Mouse (Mus musculus) kidney, embryonic 15.5 days (tissue): ENCODE results near the gene Creb3l1. TPM values are rescaled to one million over a fixed set of nuclear protein-coding genes. Genes with fewer than 3 reads are reported as not detected.
A peak's percentile ranks its signal among the peaks of the same experiment; 100 is the strongest.

Experiments used
- ATAC-seq: fragments of 200-750 bp; cut with Nextera tagmentation; replicated peaks from 2 replicates; pipeline ENCODE4 v1.8.0; 2017; ENCODE audit warnings: moderate TSS enrichment; ENCODE audit not compliant: low FRiP score
- H3K27ac ChIP-seq: fragments of 300-500 bp; sonication (generic); 2 replicates; pipeline ENCODE4 v1.5.1; 2015; ENCODE audit warnings: mild to moderate bottlenecking, inconsistent platforms
- H3K27me3 ChIP-seq: fragments of 300-500 bp; sonication (generic); 2 replicates; pipeline ENCODE4 v1.6.1; 2015; ENCODE audit warnings: inconsistent platforms
- H3K36me3 ChIP-seq: fragments of 300-500 bp; sonication (generic); 2 replicates; pipeline ENCODE4 v1.6.1; 2015; ENCODE audit warnings: inconsistent platforms
- H3K4me1 ChIP-seq: fragments of 300-500 bp; sonication (generic); 2 replicates; pipeline ENCODE4 v1.6.1; 2015; ENCODE audit warnings: inconsistent platforms
- H3K4me2 ChIP-seq: fragments of 300-500 bp; sonication (generic); 2 replicates; pipeline ENCODE4 v1.6.1; 2015; ENCODE audit warnings: moderate library complexity, mild to moderate bottlenecking, inconsistent platforms
- H3K4me3 ChIP-seq: fragments of 300-500 bp; sonication (generic); replicated peaks from 2 replicates; pipeline ENCODE4 v1.5.1; 2015; ENCODE audit warnings: mild to moderate bottlenecking, inconsistent platforms
- H3K9ac ChIP-seq: fragments of 300-500 bp; sonication (generic); 2 replicates; pipeline ENCODE4 v1.6.1; 2015; ENCODE audit warnings: mild to moderate bottlenecking, inconsistent platforms
- H3K9me3 ChIP-seq: fragments of 300-500 bp; sonication (generic); replicated peaks from 2 replicates; pipeline ENCODE4 v1.6.1; 2016; ENCODE audit warnings: inconsistent platforms
- WGBS: fragments of 180-500 bp; shearing (Covaris S2); methylation state at CpG from one replicate; pipeline ENCODE4 v1.1.7; 2015; ENCODE audit warnings: mixed read lengths; 5-methylcytosine and 5-hydroxymethylcytosine counted together
- polyA plus RNA-seq: library from polyadenylated mRNA; unstranded; fragments of >200 nt; fragmentation: Nextera tagmentation; extraction: Ambion mirVana; gene quantifications from 2 replicates; pipeline ENCODE4 v1.2.1, GENCODE M21; 2015

The Creb3l1 gene
- polyA plus RNA-seq, 1 experiment from 2014 or later, result 14.9 TPM

DNA sequence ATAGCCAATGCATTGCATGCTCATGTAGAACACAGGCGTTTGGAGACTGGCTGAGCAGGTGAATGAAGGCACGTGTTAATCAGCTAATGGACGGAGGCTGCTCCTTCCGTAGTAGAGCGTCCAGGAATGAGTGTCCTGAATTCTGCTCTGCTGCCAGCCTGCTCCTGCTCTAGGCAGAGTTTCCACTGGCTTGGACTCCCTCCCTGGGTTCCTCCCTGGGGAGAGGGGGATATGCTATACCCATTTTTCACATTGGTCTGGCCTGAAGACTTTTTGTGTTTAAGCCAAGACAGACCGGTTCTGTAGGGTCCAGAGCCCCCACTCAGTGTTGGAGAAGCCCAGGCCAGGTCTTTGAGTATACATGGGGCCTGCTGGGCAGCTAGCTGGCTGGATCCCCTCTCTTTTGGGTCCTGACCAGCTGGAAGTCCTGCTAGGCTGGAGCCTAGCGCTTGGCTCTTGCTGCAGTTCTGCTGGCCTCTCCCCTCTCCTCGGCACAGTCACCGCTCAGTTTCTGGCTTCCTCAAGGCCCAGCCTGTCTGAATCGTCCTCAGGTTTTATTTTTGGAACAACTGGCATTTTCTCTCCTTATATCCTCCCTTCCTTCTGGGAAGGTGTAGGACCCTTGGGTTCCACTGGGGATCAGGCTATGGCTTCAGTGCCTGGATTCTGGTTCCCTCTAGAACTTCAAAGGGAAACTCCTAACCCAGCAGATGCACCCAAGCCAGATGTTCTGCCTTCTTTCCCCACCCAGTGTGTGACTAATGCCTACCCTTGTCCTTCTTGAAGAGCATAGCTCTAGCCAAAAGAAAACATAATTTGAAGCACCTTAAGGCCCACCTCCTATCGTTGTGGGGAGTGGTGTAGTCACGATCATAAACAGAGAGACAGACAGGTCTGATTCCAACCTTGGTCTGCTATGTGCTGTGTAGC, 12.6 kb downstream of the Creb3l1 start:
- ATAC-seq, result no peak
- peak overlapping the region; percentile 80 for H3K27ac ChIP-seq
- H3K9ac ChIP-seq, result no peak overlapping the region
- peaks cover 67% of the 10 kb centered on the region for H3K4me1 ChIP-seq
- 0 out of 2 replicates have a peak, but pooled peaks cover 2% of the 10 kb centered on the region for H3K27me3 ChIP-seq
- 76% methylated on average over 12 of the region's 12 CpGs for WGBS
- no peaks in the 10 kb centered on the region for H3K9me3 ChIP-seq
- no peaks in the 10 kb centered on the region for H3K36me3 ChIP-seq
- H3K4me2 ChIP-seq, result no peak overlapping the region
- H3K4me3 ChIP-seq, result no peak overlapping the region

GRCm38 (mm10) chr2:92008623-92009404, 15.5 kb downstream of the Creb3l1 start:
- peak overlapping the region; percentile 56 for H3K4me3 ChIP-seq
- H3K27me3 ChIP-seq, result 0 out of 2 replicates have a peak, but pooled peaks cover 2% of the 10 kb centered on the region
- H3K36me3 ChIP-seq, result no peaks in the 10 kb centered on the region
- H3K4me1 ChIP-seq, result peaks cover 55% of the 10 kb centered on the region
- peak overlapping the region; percentile 93 for H3K4me2 ChIP-seq
- WGBS, result under 1% methylated on average over 20 of the region's 20 CpGs
- H3K9ac ChIP-seq, result peak overlapping the region; percentile 60
- H3K27ac ChIP-seq, result peak overlapping the region; percentile 94
- no peaks in the 10 kb centered on the region for H3K9me3 ChIP-seq
- ATAC-seq, result peak; percentile 9; the same call in 1 of the 2 replicates

DNA sequence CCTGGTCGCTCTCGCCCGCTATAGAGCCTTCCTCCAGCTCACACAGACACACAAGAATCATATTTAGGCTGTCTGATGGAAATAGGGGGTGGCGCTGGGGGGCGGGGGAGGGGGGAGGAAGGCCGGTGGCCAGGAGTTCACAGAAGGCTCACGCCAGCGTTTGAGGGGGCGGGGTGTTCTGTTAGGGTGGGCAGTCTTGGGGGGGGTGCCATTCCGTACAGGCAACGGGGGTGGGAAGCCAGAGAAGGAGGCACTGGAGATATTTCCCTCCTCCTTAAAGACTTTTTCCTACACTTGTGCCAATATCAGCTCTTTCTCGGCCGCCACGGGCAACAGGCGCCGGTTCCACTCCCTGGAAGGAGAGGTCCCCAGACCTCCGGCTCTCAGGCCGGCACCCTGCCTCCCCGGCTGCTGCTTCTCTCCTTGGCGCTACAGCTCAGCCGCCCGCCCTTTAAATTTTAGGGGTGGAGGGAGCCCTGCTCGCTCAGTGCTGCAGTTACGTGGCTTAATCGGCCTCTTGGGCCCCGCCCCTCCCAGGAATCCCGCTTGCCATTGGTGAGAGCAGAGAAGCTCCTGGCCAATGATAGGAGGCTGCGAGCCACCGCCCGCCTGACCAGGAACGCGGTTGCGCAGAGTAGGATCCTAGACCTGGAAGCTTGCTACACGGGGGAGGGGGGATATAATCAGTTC, 16.2 kb downstream of the Creb3l1 start:
- H3K9me3 ChIP-seq, result no peaks in the 10 kb centered on the region
- peak overlapping the region; percentile 93 for H3K4me2 ChIP-seq
- ATAC-seq, result peak; percentile 96
- H3K4me3 ChIP-seq, result peak overlapping the region; percentile 56
- under 1% methylated on average over 34 of the region's 34 CpGs for WGBS
- H3K27ac ChIP-seq, result peak overlapping the region; percentile 94
- peak overlapping the region; percentile 60 for H3K9ac ChIP-seq
- H3K4me1 ChIP-seq, result peaks cover 48% of the 10 kb centered on the region
- no peaks in the 10 kb centered on the region for H3K36me3 ChIP-seq
- H3K27me3 ChIP-seq, result 0 out of 2 replicates have a peak, but pooled peaks cover 2% of the 10 kb centered on the region

DNA sequence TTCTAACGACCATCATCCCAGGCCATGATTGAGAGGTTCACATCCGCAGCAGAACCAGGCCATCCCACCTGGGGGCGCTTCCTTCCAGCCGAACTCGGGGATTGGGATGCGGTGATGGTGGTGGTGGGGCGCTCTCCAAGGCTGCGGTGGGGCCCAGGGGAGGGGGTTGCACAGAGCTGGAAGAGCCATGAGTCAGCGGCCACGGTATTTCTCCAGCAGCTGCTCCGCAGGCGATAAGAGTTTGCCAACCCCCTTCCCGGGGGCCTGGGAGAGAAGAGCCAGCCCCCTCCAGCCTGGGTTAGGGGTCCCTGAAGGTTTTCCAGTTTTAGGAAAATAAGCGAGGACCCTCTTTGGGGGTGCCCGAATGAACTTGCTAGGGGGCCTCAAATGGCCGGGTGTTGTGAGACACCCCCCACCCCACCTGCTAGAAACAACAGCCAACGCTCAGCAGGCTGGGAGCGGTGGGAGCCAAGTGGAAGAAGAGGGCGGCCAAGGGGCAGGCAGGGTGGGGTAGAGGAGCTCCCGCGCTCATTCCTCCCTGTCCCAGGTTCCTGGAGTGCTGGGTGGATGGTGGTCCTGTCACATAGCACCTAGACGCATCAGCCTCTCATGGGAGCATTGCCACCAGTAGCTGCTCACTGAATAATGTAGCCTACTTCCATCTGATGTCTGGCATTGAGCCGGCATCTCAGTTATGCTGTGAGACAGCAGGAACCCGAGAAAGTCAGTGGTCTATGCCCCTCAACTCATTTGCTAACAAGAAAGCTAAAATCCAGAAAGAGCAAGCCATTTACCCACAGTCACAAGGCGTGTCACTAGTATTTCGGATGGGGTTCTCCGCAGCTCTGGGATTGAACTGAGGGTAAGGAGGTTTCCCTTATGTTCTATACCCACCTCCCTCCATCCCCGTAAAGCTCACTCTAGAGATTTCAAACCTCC, 17.1 kb downstream of the Creb3l1 start:
- Histone ChIP-seq H3K27ac (peak overlapping the region; percentile 94), H3K4me3 (peak overlapping the region; percentile 56), H3K9ac (peak overlapping the region; percentile 59), H3K4me1 (peaks cover 40% of the 10 kb centered on the region), H3K27me3 (0 out of 2 replicates have a peak, but pooled peaks cover 2% of the 10 kb centered on the region), H3K9me3 (no peaks in the 10 kb centered on the region), H3K36me3 (no peaks in the 10 kb centered on the region), H3K4me2 (peak overlapping the region; percentile 93)
- 1% methylated on average over 28 of the region's 28 CpGs for WGBS
- ATAC-seq, result 0 out of 2 replicates have a peak, but pooled peaks have one; percentile 13

GRCm38 (mm10) chr2:92006491-92006890, 17.8 kb downstream of the Creb3l1 start:
- H3K9me3 ChIP-seq, result no peaks in the 10 kb centered on the region
- H3K4me1 ChIP-seq, result peaks cover 32% of the 10 kb centered on the region
- H3K36me3 ChIP-seq, result peaks cover under 1% of the 10 kb centered on the region; the same call in 1 of the 2 replicates
- no peak overlapping the region; the same call in 1 of the 2 replicates for H3K9ac ChIP-seq
- no peaks in the 10 kb centered on the region for H3K27me3 ChIP-seq
- ATAC-seq, result no peak
- peak overlapping the region; percentile 93 for H3K4me2 ChIP-seq
- 54% methylated on average over 6 of the region's 6 CpGs for WGBS
- peak overlapping the region; percentile 56; the same call in 1 of the 2 replicates for H3K4me3 ChIP-seq
- H3K27ac ChIP-seq, result peak overlapping the region; percentile 94

GRCm38 (mm10) chr2:92004617-92005016, 19.7 kb downstream of the Creb3l1 start:
- Histone ChIP-seq H3K9me3 (no peaks in the 10 kb centered on the region), H3K4me2 (no peak overlapping the region), H3K27ac (no peak overlapping the region), H3K36me3 (peaks cover 3% of the 10 kb centered on the region; the same call in 1 of the 2 replicates), H3K9ac (no peak overlapping the region), H3K27me3 (no peaks in the 10 kb centered on the region), H3K4me3 (no peak overlapping the region), H3K4me1 (peaks cover 29% of the 10 kb centered on the region)
- no peak for ATAC-seq
- 64% methylated on average over 7 of the region's 7 CpGs for WGBS

DNA sequence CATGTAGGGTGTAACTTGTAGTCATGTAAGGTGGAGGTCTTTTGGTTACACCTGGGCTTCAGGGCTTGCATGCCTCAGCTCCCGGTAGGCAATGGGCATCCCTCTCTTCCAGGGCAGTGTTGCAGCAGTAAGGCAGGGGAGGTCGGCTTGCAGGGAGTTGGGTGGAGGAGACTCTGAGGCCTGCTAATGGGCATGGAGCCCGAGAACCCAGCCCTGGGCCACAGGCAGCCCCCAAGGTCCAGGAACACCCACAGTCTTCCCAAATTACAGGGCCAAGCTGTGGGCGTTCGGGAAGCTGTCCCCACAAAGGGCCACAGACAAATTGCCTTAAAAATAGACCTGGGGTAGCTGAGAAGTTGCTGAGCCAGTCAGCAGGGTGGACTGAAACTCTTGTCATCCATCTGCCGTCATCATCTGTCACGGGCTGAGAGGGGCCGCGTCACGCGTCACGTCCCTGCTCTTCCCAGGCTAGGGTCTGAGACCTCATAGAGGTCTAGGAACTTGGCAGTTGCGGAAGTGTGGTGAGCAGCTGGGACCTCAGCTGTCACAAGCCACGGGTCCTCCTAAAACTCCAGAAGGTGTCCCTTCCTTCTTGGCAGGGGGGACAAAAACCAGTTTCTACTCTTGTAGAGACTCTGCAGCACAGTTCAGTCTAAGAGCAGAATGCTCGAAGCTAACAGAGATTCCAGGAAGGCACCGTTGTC, 26.2 kb downstream of the Creb3l1 start:
- no peak for ATAC-seq
- Histone ChIP-seq H3K36me3 (peaks cover 15% of the 10 kb centered on the region), H3K27ac (no peak overlapping the region), H3K4me1 (peaks cover 7% of the 10 kb centered on the region), H3K27me3 (no peaks in the 10 kb centered on the region), H3K9ac (no peak overlapping the region), H3K4me2 (no peak overlapping the region), H3K4me3 (no peak overlapping the region), H3K9me3 (no peaks in the 10 kb centered on the region)
- WGBS, result 87% methylated on average over 16 of the region's 16 CpGs

DNA sequence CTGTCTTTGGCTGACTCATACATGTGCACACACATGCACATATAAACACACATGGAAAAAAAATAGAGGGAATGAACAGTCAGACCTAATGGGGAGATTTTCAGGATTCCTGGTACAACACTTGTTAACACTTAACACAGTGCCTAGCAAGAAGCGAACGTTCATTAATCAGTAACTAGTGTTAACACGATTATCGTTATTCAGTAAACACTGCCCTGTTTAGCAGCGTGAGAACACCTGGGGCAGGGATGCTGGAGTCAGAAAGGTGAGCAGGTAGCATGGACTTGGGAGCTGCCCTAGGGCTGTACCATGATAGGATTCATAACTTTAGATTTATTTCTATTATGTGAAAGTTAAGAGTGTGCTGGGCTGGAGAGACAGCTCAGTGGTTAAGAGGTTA, 28.3 kb downstream of the Creb3l1 start:
- Histone ChIP-seq H3K4me3 (no peak overlapping the region), H3K27me3 (no peaks in the 10 kb centered on the region), H3K27ac (peak overlapping the region; percentile 76), H3K36me3 (peaks cover 14% of the 10 kb centered on the region), H3K9ac (no peak overlapping the region), H3K4me2 (no peak overlapping the region), H3K9me3 (no peaks in the 10 kb centered on the region), H3K4me1 (peaks cover 7% of the 10 kb centered on the region)
- ATAC-seq, result peak; percentile 84
- WGBS, result 66% methylated on average over 5 of the region's 5 CpGs

GRCm38 (mm10) chr2:91993409-91993808, 30.9 kb downstream of the Creb3l1 start:
- WGBS, result 81% methylated on average over 3 of the region's 3 CpGs
- H3K27ac ChIP-seq, result no peak overlapping the region
- H3K4me1 ChIP-seq, result peaks cover 7% of the 10 kb centered on the region
- H3K9me3 ChIP-seq, result no peaks in the 10 kb centered on the region
- H3K27me3 ChIP-seq, result no peaks in the 10 kb centered on the region
- no peak overlapping the region for H3K4me2 ChIP-seq
- no peak overlapping the region for H3K9ac ChIP-seq
- H3K36me3 ChIP-seq, result peaks cover 31% of the 10 kb centered on the region
- no peak overlapping the region for H3K4me3 ChIP-seq
- no peak for ATAC-seq

DNA sequence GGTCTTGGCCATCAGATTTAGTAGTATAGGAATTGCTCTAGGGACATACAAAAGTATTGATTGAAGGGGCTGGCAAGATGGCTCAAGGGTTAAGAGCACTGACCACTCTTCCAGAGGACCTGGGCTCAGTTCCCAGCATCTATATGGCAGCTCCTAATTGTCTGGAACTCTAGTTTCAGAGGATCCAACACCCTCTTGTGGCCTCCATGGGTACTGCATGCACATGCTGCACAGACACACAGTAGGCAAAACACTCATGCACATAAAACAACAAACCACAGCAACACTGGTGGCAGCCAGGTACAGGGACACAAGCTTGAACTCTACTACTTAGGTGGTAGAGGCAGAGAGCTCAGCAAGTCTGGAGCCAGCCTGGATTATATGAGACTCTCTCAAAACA, 34.6 kb downstream of the Creb3l1 start:
- ATAC-seq, result no peak
- H3K4me3 ChIP-seq, result no peak overlapping the region

More for the DNA sequence above, 34.6 kb downstream of the Creb3l1 start:
- Histone ChIP-seq H3K27me3 (no peaks in the 10 kb centered on the region), H3K9me3 (no peaks in the 10 kb centered on the region), H3K27ac (no peak overlapping the region), H3K4me1 (peaks cover 21% of the 10 kb centered on the region), H3K36me3 (peaks cover 20% of the 10 kb centered on the region), H3K9ac (no peak overlapping the region), H3K4me2 (no peak overlapping the region)
